Mouse (Mus musculus) lung, adult 18-20 months (tissue): ENCODE data around the gene Gcdh.

Source experiments
- DNase-seq, 2 experiments: peaks; one replicate each; pipeline ENCODE4 v3.0.0; 2022; ENCODE audit warnings: mixed read lengths in 2 of 2

Gcdh gene

GRCm38 (mm10) chr8:84893709-84894134 lies at the start of gene Gcdh:
Gene Gcdh (minus strand): TSS chr8:84893921.
- DNase-seq = peak; percentile 97 to 98

- DNase-seq = no peak
Observed at GRCm38 (mm10) chr8:84937620-84938485, 44.1 kb upstream of the Gcdh start.

- peak; percentile 34 to 43 for DNase-seq
Observed at GRCm38 (mm10) chr8:84936962-84937546, 43.3 kb upstream of the Gcdh start, which contains the start of gene Mast1. Gene Mast1 (minus strand): TSS chr8:84937359.

DNA sequence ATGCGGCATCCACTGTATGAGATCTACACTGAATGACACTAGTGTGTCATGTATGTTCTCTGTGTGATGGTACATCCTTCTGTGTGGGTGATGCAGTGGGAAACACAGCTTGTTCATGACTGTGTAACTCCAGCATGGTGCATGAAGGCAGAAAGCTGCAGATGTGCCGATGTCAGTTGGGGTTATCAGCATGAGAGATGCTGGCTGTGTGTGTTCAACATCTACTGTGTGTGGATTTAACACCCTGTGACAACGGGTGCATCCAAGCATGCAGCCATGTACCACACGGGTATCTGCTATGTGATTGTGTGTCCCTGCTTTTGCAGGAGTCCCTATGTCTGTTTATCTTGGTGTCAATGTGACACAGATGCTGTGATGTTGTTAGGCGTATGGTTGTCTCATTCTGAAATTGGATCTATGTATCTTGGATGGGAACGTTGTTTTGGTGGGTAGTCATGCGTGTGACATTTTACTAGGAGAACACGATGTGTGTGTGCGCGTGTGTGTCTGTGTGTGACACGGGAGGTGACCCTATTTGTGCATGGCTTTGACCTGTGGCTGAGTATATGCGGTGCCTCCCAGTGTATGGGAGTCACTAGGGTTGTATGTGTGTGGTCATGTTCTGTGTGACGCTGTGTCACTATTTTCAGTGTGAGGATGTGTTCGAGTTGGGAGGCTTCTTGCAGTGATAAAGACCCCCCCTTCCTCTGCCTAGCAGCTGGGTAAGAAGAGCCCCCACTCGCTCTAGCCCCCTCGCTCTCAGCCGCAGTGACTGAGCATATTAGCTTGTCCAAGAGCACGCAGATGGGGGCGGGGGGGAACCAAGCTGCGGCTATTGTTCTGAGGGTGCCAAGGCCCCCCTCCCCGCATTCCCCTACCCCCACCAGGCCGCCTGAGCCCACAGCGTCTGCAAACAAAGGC lies 42.6 kb upstream of the Gcdh start:
- DNase-seq = no peak

DNA sequence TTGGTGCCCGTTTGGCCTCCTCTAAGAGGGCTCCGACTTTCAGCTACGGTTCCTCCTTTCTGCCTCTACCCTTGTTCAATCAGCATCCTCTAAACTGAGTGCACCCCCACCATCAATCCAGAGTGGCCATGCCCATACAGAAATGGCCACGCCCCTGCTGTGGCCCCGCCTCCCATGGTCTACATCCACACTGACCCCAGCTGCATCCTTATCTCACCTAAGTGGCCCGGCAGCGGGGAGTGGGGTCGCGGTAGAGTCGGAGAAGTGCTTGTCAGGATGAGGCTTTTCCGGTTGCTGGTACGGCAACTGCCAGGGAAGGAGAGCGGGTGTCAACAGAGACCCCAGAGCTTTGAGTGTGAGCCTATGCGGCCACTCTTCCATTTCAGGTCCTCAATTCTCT lies 41.8 kb upstream of the Gcdh start:
- no peak for DNase-seq

GRCm38 (mm10) chr8:84934860-84935259 lies 41.1 kb upstream of the Gcdh start:
- DNase-seq = no peak

- no peak for DNase-seq
Observed at GRCm38 (mm10) chr8:84933767-84934559, 40.2 kb upstream of the Gcdh start.

- no peak for DNase-seq
Observed at GRCm38 (mm10) chr8:84930582-84930981, 36.9 kb upstream of the Gcdh start.

DNA sequence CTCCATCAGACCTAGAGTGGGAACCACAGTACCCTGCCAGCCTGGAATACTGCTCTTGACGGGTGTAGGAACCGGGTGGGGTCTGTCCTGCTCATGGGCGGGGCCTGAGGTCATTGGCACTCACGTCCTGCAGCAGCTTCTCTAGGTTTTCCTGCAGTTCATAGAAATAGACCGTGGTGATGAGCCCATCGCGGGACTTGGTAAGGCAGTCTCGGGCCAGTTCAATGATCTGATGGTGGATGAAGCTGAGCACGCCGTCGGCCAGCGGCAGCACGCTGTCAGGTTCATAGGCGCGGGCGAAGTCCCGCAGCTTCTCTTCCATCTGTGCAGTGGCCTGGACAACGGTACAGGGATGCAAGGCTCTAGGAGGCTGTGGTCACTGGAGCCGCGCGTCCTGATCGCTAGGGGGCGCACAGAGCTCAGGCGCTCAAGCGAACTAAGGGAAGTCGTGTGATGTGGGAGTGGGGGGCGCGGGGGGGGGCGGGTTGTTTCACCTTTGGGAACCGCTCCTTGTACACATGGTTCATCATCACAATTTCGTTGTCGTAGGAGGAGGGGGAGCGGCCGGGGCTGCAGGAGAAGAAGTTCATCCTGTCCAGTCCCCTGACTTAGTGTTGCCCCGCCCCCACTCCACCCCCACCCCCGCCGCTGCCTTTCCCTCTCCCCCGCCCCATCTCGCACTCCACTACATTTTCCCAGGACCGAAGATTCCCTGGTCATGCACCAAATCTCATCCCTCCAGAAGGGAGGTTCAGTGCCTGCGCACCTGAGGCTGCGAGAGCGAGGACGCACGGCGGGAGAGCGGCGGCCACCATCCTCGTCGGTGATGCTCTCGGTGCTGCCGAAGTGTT lies 35.0 kb upstream of the Gcdh start:
- peak; percentile 57 to 63 for DNase-seq

- DNase-seq = no peak
Observed at GRCm38 (mm10) chr8:84927513-84927912, 33.8 kb upstream of the Gcdh start.

- no peak for DNase-seq
Observed at GRCm38 (mm10) chr8:84925557-84925956, 31.8 kb upstream of the Gcdh start.

DNA sequence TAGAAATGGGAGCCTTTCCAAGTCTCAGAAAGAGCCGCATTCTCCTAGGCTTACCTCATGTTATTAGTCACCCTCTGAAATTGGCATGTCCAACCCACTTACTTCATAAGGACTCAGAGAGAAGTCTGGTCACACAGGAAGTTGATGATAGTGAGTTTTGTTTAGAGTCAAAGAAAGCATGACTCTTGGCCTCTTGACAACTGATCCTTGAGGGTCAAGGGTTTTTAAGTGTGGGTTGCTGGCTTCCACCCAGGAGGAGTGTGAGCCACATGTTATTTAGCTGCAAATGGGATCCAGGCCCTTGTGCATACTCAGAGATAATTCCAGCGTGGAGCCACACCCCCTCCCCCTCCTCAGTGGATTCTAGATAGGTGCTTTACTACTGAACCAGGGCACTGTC lies 27.9 kb upstream of the Gcdh start:
- DNase-seq = peak; percentile 86 to 89

DNA sequence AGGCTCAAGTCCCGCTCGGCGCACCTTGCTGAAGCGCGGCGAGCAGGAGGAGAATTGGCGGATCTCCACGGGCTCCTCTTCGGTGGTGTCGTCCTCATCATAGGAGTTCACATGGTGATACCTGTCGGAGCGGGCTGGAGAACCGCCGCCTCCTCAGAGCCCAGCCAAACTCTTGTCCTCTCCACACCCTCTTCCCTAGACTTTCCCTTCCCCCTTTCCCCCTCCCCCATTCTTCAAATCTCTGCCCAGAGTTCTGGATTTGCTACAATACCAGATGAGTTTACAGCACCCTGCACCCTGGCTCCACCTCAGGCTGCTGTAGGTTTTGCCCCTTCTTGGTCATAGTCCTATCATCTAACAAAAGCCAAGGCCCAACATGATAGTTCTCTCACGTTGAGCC lies 24.9 kb upstream of the Gcdh start:
- DNase-seq = no peak

GRCm38 (mm10) chr8:84917781-84918180 lies 24.1 kb upstream of the Gcdh start:
- no peak for DNase-seq

GRCm38 (mm10) chr8:84915269-84915668 lies 21.5 kb upstream of the Gcdh start:
- peak; percentile 54 to 67 for DNase-seq

DNA sequence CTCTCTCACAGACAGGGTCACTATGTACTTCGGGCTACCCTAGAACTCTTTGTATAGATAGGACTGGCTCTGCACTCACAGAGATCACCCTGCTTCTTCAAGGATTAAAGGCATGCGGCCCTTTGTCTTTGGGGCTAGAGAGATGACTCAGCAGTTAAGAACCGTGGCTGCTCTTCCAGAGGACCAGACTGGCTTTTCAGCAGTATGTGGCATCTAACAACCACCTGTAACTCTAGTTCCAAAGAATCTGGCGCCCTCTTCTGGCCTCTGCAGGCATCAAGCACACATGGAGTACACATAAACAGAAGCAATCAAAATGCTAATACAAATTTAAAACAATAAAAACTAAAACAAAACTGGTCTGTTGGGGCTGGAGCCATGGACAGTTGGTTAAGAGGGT lies 20.2 kb upstream of the Gcdh start:
- DNase-seq = peak in 1 of 2 experiments; percentile 44

GRCm38 (mm10) chr8:84913502-84913900 lies 19.8 kb upstream of the Gcdh start:
- DNase-seq = no peak

GRCm38 (mm10) chr8:84912895-84913501 lies 19.3 kb upstream of the Gcdh start:
- DNase-seq = peak; percentile 87 to 89

GRCm38 (mm10) chr8:84912391-84912790 lies 18.7 kb upstream of the Gcdh start:
- no peak for DNase-seq

DNA sequence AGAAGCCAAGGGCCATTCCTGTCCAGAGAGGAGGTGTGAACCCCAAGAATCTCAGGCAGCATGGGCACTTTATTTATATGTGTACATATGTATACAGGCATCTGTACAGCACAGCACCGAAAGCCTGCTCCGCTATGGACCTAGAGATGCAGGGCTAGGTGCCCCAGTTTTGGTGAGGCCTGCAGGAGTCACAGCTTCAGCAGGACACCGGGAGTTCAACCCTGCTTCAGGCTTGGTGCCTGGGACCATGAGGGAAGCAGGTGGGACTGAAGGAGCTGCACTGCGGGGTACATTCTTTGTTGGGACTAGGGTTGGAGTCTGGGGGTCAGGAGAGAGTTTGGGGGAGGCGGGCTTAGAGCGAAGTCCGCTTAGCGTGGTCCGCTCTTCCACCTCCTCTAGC lies 18.1 kb upstream of the Gcdh start:
- DNase-seq = no peak

- DNase-seq = no peak
Observed at GRCm38 (mm10) chr8:84910551-84910950, 16.8 kb upstream of the Gcdh start.
